Mouse (Mus musculus) midbrain, postnatal 0 days (tissue): ENCODE measurements around the gene Pbld1. TPM values are rescaled to one million over a fixed set of nuclear protein-coding genes. Genes with fewer than 3 reads are reported as not detected.

Experiments
- ATAC-seq: fragments of 200-750 bp; cut with Nextera tagmentation; 2 replicates; pipeline ENCODE4 v1.8.0; 2017; ENCODE audit warnings: moderate number of reproducible peaks, mild to moderate bottlenecking, moderate TSS enrichment, moderate library complexity; ENCODE audit not compliant: low FRiP score
- DNase-seq: peaks from one replicate; pipeline ENCODE4 v3.0.0-alpha.2; 2015; ENCODE audit warnings: low spot score
- H3K27ac ChIP-seq: fragments of 300-500 bp; sonication (generic); 2 replicates; pipeline ENCODE4 v1.5.1; 2014; ENCODE audit warnings: low read depth, mild to moderate bottlenecking, low read length, mixed read lengths
- H3K27me3 ChIP-seq: fragments of 300-500 bp; sonication (generic); 2 replicates; pipeline ENCODE4 v1.6.1; 2014; ENCODE audit warnings: low read length, control low read depth, mixed read lengths; ENCODE audit not compliant: insufficient read depth
- H3K36me3 ChIP-seq: fragments of 300-500 bp; sonication (generic); 2 replicates; pipeline ENCODE4 v1.6.1; 2014; ENCODE audit warnings: low read length, control low read depth, mixed read lengths; ENCODE audit not compliant: insufficient read depth
- H3K4me1 ChIP-seq: fragments of 300-500 bp; sonication (generic); 2 replicates; pipeline ENCODE4 v1.6.1; 2014; ENCODE audit warnings: mild to moderate bottlenecking, control low read depth, antibody characterized with exemption, low read length, mixed read lengths; ENCODE audit not compliant: insufficient read depth
- H3K4me2 ChIP-seq: fragments of 300-500 bp; sonication (generic); 2 replicates; pipeline ENCODE4 v1.6.1; 2014; ENCODE audit warnings: low read depth, mild to moderate bottlenecking, low read length, mixed read lengths; ENCODE audit not compliant: poor library complexity, severe bottlenecking
- H3K4me3 ChIP-seq: fragments of 300-500 bp; sonication (generic); 2 replicates; pipeline ENCODE4 v1.5.1; 2014; ENCODE audit warnings: low read depth, mild to moderate bottlenecking, low read length, moderate library complexity
- H3K9ac ChIP-seq: fragments of 300-500 bp; sonication (generic); replicated peaks from 2 replicates; pipeline ENCODE4 v1.6.1; 2014; ENCODE audit warnings: mild to moderate bottlenecking, low read length, moderate library complexity, mixed read lengths; ENCODE audit not compliant: poor library complexity, severe bottlenecking
- H3K9me3 ChIP-seq: fragments of 300-500 bp; sonication (generic); 2 replicates; pipeline ENCODE4 v1.6.1; 2016; ENCODE audit warnings: low read length, control low read depth
- CTCF ChIP-seq: IDR thresholded peaks from 2 replicates; pipeline ENCODE4 v1.5.1; 2016; ENCODE audit warnings: antibody characterized with exemption, mild to moderate bottlenecking
- WGBS: fragments of 180-500 bp; shearing (Covaris S2); extraction: QIAGEN DNeasy Blood & Tissue Kit; methylation state at CpG from one replicate; pipeline ENCODE4 v1.1.7; 2014; 5-methylcytosine and 5-hydroxymethylcytosine counted together
- polyA plus RNA-seq: library from polyadenylated mRNA; unstranded; fragments of >200 nt; fragmentation: Nextera tagmentation; extraction: Ambion mirVana; gene quantifications from 2 replicates; pipeline ENCODE4 v1.2.1, GENCODE M21; 2015
- total RNA-seq: library from RNA; depleted of rRNA; stranded (reverse); fragments of >200 nt; gene quantifications from 2 replicates; pipeline ENCODE4 v1.2.3, GENCODE M21; 2014

The Pbld1 gene
- total and polyA plus RNA-seq, 2 experiments from 2014 or later: 0.59 TPM; not detected in 1

- no peak overlapping the region for H3K4me2 ChIP-seq
- WGBS: 35% methylated on average over 4 of the region's 4 CpGs
- H3K4me1 ChIP-seq: peaks cover 4% of the 10 kb centered on the region; the same call in 1 of the 2 replicates
- DNase-seq (no peak), ATAC-seq (no peak)
- H3K9me3 ChIP-seq: no peaks in the 10 kb centered on the region
- no peak overlapping the region for H3K4me3 ChIP-seq
- H3K36me3 ChIP-seq: no peaks in the 10 kb centered on the region
- TF ChIP-seq CTCF: no peak
- no peak overlapping the region for H3K27ac ChIP-seq
- no peak overlapping the region for H3K9ac ChIP-seq
- no peaks in the 10 kb centered on the region for H3K27me3 ChIP-seq
Measured at GRCm38 (mm10) chr10:63028396-63028795, 31.6 kb upstream of the Pbld1 start.

GRCm38 (mm10) chr10:63032267-63032666 lies 27.7 kb upstream of the Pbld1 start:
- Histone ChIP-seq H3K9me3 (no peaks in the 10 kb centered on the region), H3K4me1 (peaks cover 4% of the 10 kb centered on the region; the same call in 1 of the 2 replicates), H3K27ac (no peak overlapping the region), H3K4me3 (no peak overlapping the region), H3K36me3 (no peaks in the 10 kb centered on the region), H3K4me2 (no peak overlapping the region), H3K27me3 (no peaks in the 10 kb centered on the region), H3K9ac (no peak overlapping the region)
- 82% methylated on average over 3 of the region's 3 CpGs for WGBS
- no peak for ATAC-seq
- no peak for TF ChIP-seq CTCF
- no peak for DNase-seq

- no peak for DNase-seq
- no peaks in the 10 kb centered on the region for H3K36me3 ChIP-seq
- no peak for TF ChIP-seq CTCF
- H3K4me3 ChIP-seq: no peak overlapping the region
- H3K4me1 ChIP-seq: no peaks in the 10 kb centered on the region
- no peak overlapping the region for H3K9ac ChIP-seq
- WGBS: 55% methylated on average over 3 of the region's 3 CpGs
- no peak overlapping the region for H3K4me2 ChIP-seq
- no peaks in the 10 kb centered on the region for H3K9me3 ChIP-seq
- no peak for ATAC-seq
- H3K27ac ChIP-seq: no peak overlapping the region
- no peaks in the 10 kb centered on the region for H3K27me3 ChIP-seq
Measured at GRCm38 (mm10) chr10:63032956-63033355, 27.0 kb upstream of the Pbld1 start.

- no peaks in the 10 kb centered on the region for H3K4me1 ChIP-seq
- WGBS: 83% methylated on average over 14 of the region's 14 CpGs
- no peaks in the 10 kb centered on the region for H3K27me3 ChIP-seq
- H3K27ac ChIP-seq: no peak overlapping the region
- DNase-seq: no peak
- no peaks in the 10 kb centered on the region for H3K9me3 ChIP-seq
- ATAC-seq: no peak
- TF ChIP-seq CTCF: no peak
- H3K4me2 ChIP-seq: no peak overlapping the region
- no peak overlapping the region for H3K4me3 ChIP-seq
- no peak overlapping the region for H3K9ac ChIP-seq
- H3K36me3 ChIP-seq: no peaks in the 10 kb centered on the region
Measured at GRCm38 (mm10) chr10:63038571-63039320, 21.2 kb upstream of the Pbld1 start.

- Histone ChIP-seq H3K9me3 (no peaks in the 10 kb centered on the region), H3K4me2 (no peak overlapping the region), H3K27me3 (no peaks in the 10 kb centered on the region), H3K4me3 (no peak overlapping the region), H3K9ac (no peak overlapping the region), H3K4me1 (no peaks in the 10 kb centered on the region), H3K36me3 (no peaks in the 10 kb centered on the region), H3K27ac (no peak overlapping the region)
- no peak for DNase-seq
- 64% methylated on average over 5 of the region's 5 CpGs for WGBS
- ATAC-seq: no peak
- no peak for TF ChIP-seq CTCF
Measured at GRCm38 (mm10) chr10:63039867-63040628, 19.9 kb upstream of the Pbld1 start.

- WGBS: 58% methylated on average over 3 of the region's 3 CpGs
- no peaks in the 10 kb centered on the region for H3K36me3 ChIP-seq
- DNase-seq (peak; percentile 48), ATAC-seq (no peak)
- TF ChIP-seq CTCF: peak; percentile 70
- no peaks in the 10 kb centered on the region for H3K4me1 ChIP-seq
- no peak overlapping the region for H3K4me3 ChIP-seq
- no peak overlapping the region for H3K9ac ChIP-seq
- H3K4me2 ChIP-seq: no peak overlapping the region
- no peaks in the 10 kb centered on the region for H3K27me3 ChIP-seq
- H3K27ac ChIP-seq: no peak overlapping the region
- H3K9me3 ChIP-seq: no peaks in the 10 kb centered on the region
Measured at GRCm38 (mm10) chr10:63043154-63043553, 16.8 kb upstream of the Pbld1 start.
